Mouse (Mus musculus): ENCODE data around the gene Ager.
A peak's percentile ranks its signal among the peaks of the same experiment; 100 is the strongest.

The Ager gene

GRCm38 (mm10) chr17:34630761-34631301, 33.2 kb downstream of the Ager start:
- DNase-seq (ENCODE audit: low spot score in 2 of 2): no peak

- DNase-seq (ENCODE audit: low spot score in 2 of 2): no peak
Measured at GRCm38 (mm10) chr17:34631647-34632046, 34.0 kb downstream of the Ager start.

GRCm38 (mm10) chr17:34632261-34632691, 34.6 kb downstream of the Ager start:
- DNase-seq (ENCODE audit: low spot score in 2 of 2): peak; percentile 86 to 90

GRCm38 (mm10) chr17:34635671-34636070, 38.0 kb downstream of the Ager start:
- no peak for DNase-seq (ENCODE audit: low spot score in 2 of 2)

GRCm38 (mm10) chr17:34637459-34637858, 39.8 kb downstream of the Ager start:
- DNase-seq (ENCODE audit: low spot score in 2 of 2): no peak

- no peak for DNase-seq (ENCODE audit: low spot score in 2 of 2)
Measured at GRCm38 (mm10) chr17:34639461-34640255, 42.0 kb downstream of the Ager start.

GRCm38 (mm10) chr17:34640778-34641601, 43.3 kb downstream of the Ager start:
- DNase-seq (ENCODE audit: low spot score in 2 of 2): no peak

GRCm38 (mm10) chr17:34641945-34642344, 44.3 kb downstream of the Ager start:
- DNase-seq (ENCODE audit: low spot score in 2 of 2): no peak

- DNase-seq (ENCODE audit: low spot score in 2 of 2): no peak
Measured at GRCm38 (mm10) chr17:34643379-34643778, 45.7 kb downstream of the Ager start.

GRCm38 (mm10) chr17:34643944-34644343, 46.3 kb downstream of the Ager start:
- DNase-seq (ENCODE audit: low spot score in 2 of 2): no peak

GRCm38 (mm10) chr17:34644608-34645007, 46.9 kb downstream of the Ager start, which contains the start of gene Fkbpl:
TSS of gene Fkbpl (plus strand) at chr17:34644764.
- peak; percentile 96 to 98 for DNase-seq (ENCODE audit: low spot score in 2 of 2)

- no peak for DNase-seq (ENCODE audit: low spot score in 2 of 2)
Measured at GRCm38 (mm10) chr17:34645256-34645829, 47.7 kb downstream of the Ager start.

- DNase-seq (ENCODE audit: low spot score in 2 of 2): no peak
Measured at GRCm38 (mm10) chr17:34645831-34646511, 48.3 kb downstream of the Ager start.

- peak; percentile 96 to 98 for DNase-seq (ENCODE audit: low spot score in 2 of 2)
Measured at GRCm38 (mm10) chr17:34646906-34647787, 49.5 kb downstream of the Ager start, which contains the start of gene Atf6b. TSS of gene Atf6b (plus strand) at chr17:34647146.

- DNase-seq (ENCODE audit: low spot score in 2 of 2): no peak
Measured at GRCm38 (mm10) chr17:34648141-34648890, 50.7 kb downstream of the Ager start.

GRCm38 (mm10) chr17:34649106-34649864, 51.6 kb downstream of the Ager start:
- no peak for DNase-seq (ENCODE audit: low spot score in 2 of 2)
